Mouse (Mus musculus) embryonic fibroblast, embryonic 13.5 days (primary cell): ENCODE measurements around the gene Elmo1.

Experiments
- CTCF ChIP-seq: IDR thresholded peaks from 2 replicates; pipeline ENCODE4 v1.5.1; 2011; ENCODE audit warnings: mild to moderate bottlenecking, control low read depth, low read length, moderate library complexity, borderline replicate concordance; ENCODE audit not compliant: insufficient read depth
- POLR2A ChIP-seq: IDR thresholded peaks from 2 replicates; pipeline ENCODE4 v1.6.1; 2011; ENCODE audit warnings: low read depth, mild to moderate bottlenecking, control low read depth, low read length, moderate library complexity

GRCm38 (mm10) chr13:20238743-20239142, 148.3 kb downstream of the Elmo1 start:
- TF ChIP-seq POLR2A (no peak), CTCF (no peak)
